Mouse (Mus musculus): Measurements from ENCODE around the gene Zscan25.
"Not testable (repeated sequence)": the region's sequence is repeated elsewhere in the genome, so short reads cannot be mapped to it uniquely, and the experiment has no call there.

Zscan25 gene

DNA sequence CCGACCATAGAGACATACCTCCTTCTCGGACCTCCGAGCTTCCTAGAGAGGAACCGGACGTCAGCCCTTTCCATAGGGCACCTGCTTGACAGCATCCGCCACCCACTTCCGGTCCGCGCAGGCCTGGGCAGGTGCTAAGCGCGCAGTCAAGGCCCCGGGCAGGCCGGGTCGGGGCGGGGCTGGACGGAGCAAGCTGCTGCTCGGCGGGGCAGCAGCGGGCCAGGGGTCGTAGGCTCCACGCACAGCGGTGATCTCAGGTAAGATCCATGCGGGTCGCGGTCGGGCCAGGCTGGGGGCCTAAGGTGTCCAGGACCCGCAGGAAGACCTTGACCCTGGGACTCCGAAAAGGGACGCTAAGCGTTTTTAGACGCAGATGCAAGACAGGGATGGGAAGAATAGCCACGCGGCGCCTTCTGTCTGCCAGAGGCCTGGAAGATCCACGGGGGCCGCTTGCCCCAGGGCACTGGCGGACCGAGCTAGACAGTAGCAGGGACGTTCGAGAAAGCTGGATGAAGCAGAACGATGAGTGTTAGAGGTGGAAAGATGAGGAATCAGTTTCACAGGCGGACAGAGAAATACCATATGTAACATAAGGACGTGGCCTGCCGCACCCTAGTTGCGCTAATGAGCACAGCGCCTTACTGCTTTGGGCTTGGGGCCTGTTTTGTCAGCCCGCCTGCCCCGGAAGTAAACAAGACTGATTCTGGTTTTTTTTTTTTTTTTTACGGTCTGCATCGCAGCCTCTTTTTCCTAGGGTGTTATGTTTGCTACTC is at the start of gene Zscan25:
Gene Zscan25 (plus strand): TSS at position 130 of the 773 bp plus-strand sequence.
- peak; percentile 93 for DNase-seq (ENCODE audit: low read depth, low spot score)

DNA sequence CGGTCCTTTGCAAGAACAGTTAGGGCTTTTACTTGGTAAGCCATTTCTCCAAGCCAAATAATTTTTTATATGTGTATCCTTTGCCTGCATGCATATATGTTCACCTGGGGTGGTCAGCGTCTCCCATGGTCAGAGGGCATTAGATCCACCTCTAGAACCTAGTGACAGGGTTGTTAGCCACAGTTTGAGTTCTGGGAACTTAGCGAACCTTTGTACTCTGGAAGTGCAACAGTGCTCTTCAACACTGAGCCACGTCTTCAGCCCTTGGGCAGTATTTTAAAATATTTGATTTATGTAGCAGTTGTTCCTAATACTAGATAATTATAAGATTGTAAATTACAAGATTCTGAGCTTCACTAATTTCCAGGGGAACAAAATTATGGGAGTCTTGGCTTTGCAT is 49.7 kb upstream of the Zscan25 start:
- no peak for DNase-seq (ENCODE audit: low read depth, low spot score)

- DNase-seq (ENCODE audit: low read depth, low spot score) = peak; percentile 98
Measured at GRCm38 (mm10) chr5:145231367-145231871, 48.9 kb upstream of the Zscan25 start, which contains the start of gene Zfp655. Zfp655 (plus strand) TSS chr5:145231715.

DNA sequence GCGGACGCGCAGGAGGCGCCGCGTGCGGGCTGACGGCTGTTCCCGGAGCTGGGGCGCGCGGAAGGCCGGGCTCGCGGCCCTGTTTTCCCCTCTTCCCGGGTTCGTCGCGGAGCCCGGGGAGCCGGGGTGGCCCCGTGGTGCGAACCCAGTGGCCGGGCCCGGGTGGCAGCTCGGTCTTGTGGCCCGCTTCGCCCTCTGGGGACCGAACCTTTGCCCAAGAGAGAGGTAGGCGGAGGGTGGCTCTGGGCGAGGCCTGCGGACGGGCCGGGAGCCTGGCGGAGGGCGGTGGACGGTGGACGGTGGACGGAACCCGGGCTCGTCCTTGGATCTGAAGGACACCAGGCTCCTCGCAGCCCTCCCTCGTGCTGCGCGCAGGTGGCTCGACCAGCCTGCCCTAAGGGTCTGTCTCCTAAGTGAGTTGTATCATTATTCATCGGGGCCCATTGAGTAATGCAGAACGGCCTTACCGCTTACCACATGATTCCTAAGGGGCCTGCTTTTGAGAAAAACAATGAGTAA is 48.3 kb upstream of the Zscan25 start:
- no peak for DNase-seq (ENCODE audit: low read depth, low spot score)

- peak; percentile 71 for DNase-seq (ENCODE audit: low read depth, low spot score)
Measured at GRCm38 (mm10) chr5:145234636-145235035, 45.7 kb upstream of the Zscan25 start.

GRCm38 (mm10) chr5:145249520-145249919 is 30.8 kb upstream of the Zscan25 start:
- no peak for DNase-seq (ENCODE audit: low read depth, low spot score)

- not testable (repeated sequence) for DNase-seq (ENCODE audit: low read depth, low spot score)
Measured at GRCm38 (mm10) chr5:145273568-145273967, 6.7 kb upstream of the Zscan25 start.

DNA sequence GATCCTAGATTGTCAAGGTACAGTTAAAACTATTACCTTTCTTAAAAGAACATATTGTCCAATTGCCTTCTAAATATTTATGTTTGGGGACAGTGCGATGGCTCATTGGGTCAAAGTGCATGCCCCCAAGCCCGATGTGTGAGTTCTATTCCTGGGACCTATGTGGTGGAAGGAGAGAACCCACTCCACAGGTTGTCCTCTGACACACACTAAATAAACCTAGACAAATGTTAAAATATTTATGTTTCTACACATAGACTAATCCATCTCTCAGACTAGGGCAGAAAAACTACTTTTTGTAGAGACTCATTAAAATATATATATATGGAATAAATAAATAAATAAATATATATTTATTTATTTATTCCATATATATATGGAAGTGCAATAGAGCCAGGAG is 352 bp upstream of the Zscan25 start:
- no peak for DNase-seq (ENCODE audit: low read depth, low spot score)

DNA sequence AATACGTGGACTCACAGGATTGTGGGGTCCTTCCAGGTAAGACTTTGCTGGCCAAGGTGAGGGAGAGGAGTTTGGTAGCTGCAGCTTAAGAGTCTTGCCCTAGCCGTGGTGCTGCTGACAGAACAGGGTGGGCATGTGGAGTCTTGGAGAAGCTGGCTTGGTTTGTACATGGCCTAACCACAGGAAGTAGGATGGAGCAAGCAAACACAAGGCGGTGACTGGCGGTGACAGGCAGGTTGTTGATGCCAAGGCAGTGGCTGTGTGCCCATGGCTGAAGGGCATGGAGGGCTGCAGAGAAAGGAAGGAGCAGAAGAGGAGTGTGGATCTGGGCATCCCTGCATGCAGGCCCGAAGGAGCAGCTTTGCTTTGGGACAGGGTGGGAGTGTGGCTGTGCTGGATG is 8.1 kb downstream of the Zscan25 start:
- DNase-seq (ENCODE audit: low read depth, low spot score) = no peak

DNA sequence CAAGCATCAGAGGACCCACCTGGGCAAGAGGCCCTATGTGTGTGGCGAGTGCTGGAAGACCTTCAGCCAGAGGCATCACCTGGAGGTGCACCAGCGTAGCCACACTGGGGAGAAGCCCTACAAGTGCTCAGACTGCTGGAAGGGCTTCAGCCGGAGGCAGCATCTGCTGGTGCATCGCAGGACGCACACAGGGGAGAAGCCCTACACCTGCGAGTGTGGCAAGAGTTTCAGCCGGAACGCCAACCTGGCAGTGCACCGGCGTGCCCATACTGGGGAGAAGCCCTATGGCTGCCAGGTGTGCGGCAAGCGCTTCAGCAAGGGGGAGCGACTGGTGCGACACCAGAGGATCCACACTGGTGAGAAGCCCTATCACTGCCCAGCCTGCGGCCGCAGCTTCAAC is 10.4 kb downstream of the Zscan25 start:
- no peak for DNase-seq (ENCODE audit: low read depth, low spot score)

- no peak for DNase-seq (ENCODE audit: low read depth, low spot score)
Measured at GRCm38 (mm10) chr5:145292398-145292797, 12.1 kb downstream of the Zscan25 start.

- DNase-seq (ENCODE audit: low read depth, low spot score) = no peak
Measured at GRCm38 (mm10) chr5:145300469-145300868, 20.2 kb downstream of the Zscan25 start.

GRCm38 (mm10) chr5:145301796-145302195 is 21.5 kb downstream of the Zscan25 start:
- not testable (repeated sequence) for DNase-seq (ENCODE audit: low read depth, low spot score)

- DNase-seq (ENCODE audit: low read depth, low spot score) = no peak
Measured at GRCm38 (mm10) chr5:145302424-145302823, 22.1 kb downstream of the Zscan25 start.

GRCm38 (mm10) chr5:145306953-145307352 is 26.7 kb downstream of the Zscan25 start:
- DNase-seq (ENCODE audit: low read depth, low spot score) = not testable (repeated sequence)

DNA sequence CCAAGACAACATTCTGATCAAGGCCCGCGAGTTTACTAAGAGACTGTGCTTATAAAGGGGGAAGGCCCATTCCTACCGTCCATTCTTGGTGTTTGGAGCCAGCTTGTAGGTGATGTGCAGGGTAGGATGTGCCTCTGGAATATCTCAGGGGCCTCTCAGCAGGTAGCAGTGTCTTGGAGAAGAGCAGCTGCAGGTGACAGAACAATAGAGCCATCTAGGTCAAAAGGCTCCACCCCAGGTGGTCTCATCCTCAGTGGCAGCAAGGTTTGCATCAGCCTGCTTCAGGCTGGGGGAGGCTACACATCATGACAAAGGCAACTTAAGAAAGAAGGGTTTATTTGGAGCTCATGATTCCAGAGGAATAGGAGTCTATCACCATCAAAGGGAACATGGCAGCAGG is 27.5 kb downstream of the Zscan25 start:
- DNase-seq (ENCODE audit: low read depth, low spot score) = not testable (repeated sequence)

- no peak for DNase-seq (ENCODE audit: low read depth, low spot score)
Measured at GRCm38 (mm10) chr5:145313845-145314244, 33.5 kb downstream of the Zscan25 start.

DNA sequence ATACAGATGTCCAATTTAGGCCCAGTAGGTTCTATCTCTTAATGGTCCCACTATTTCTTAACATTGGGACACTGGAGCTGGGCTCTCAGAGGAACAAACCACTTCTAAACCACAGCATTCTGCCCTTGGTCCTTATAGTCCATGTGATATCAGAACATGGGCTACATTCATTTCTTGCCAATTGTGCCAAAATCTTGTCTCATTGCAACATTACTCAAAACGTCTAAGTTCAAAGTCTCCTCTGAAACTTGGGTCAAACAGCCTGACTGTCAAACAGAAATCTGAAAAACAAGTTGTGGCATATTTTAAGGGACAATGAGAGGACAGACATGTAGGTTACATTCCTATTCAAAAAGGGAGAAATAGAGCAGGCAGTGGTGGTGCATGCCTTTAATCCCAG is 36.8 kb downstream of the Zscan25 start:
- DNase-seq (ENCODE audit: low read depth, low spot score) = no peak

DNA sequence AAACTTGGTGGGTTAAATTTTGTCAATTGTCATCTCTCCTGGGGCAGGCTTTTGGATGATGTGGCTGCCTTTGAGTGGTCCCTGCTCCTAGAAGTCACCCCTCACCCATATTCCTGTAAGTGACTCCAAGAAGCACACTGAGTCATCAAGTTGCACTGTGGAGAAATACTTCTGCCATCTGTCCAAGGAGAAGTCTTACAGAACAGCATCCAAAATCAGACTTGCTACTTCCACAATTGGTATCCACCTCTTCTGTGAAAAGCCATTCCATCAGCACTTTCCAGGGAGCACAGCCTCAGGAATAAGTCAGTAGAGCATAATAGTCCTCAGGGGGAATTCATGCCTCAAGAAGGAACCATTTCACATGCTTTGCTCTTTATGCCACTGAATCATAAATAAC is 58.5 kb downstream of the Zscan25 start:
- DNase-seq (ENCODE audit: low read depth, low spot score) = not testable (repeated sequence)
